Mouse (Mus musculus) embryonic facial prominence, embryonic 13.5 days (tissue): Measurements from ENCODE around the gene Olfr30. TPM values are rescaled to one million over a fixed set of nuclear protein-coding genes. Genes with fewer than 3 reads are reported as not detected.

Experiments
- ATAC-seq: fragments of 200-750 bp; cut with Nextera tagmentation; 2 replicates; pipeline ENCODE4 v1.8.0; 2017; ENCODE audit warnings: low read depth; ENCODE audit not compliant: insufficient number of reproducible peaks, insufficient read depth, low FRiP score, low TSS enrichment
- H3K27ac ChIP-seq: fragments of 300-500 bp; sonication (generic); 2 replicates; pipeline ENCODE4 v1.5.1; 2015; ENCODE audit warnings: moderate library complexity, mild to moderate bottlenecking, inconsistent platforms
- H3K27me3 ChIP-seq: fragments of 300-500 bp; sonication (generic); 2 replicates; pipeline ENCODE4 v1.6.1; 2015; ENCODE audit warnings: mild to moderate bottlenecking, inconsistent platforms
- H3K36me3 ChIP-seq: fragments of 300-500 bp; sonication (generic); 2 replicates; pipeline ENCODE4 v1.6.1; 2015; ENCODE audit warnings: mild to moderate bottlenecking, inconsistent platforms
- H3K4me1 ChIP-seq: fragments of 300-500 bp; sonication (generic); 2 replicates; pipeline ENCODE4 v1.6.1; 2015; ENCODE audit warnings: inconsistent platforms
- H3K4me2 ChIP-seq: fragments of 300-500 bp; sonication (generic); 2 replicates; pipeline ENCODE4 v1.6.1; 2015; ENCODE audit warnings: moderate library complexity, mild to moderate bottlenecking, inconsistent platforms
- H3K4me3 ChIP-seq: fragments of 300-500 bp; sonication (generic); 2 replicates; pipeline ENCODE4 v1.5.1; 2015; ENCODE audit warnings: mild to moderate bottlenecking, inconsistent platforms
- H3K9ac ChIP-seq: fragments of 300-500 bp; sonication (generic); 2 replicates; pipeline ENCODE4 v1.6.1; 2015; ENCODE audit warnings: mild to moderate bottlenecking, inconsistent platforms
- H3K9me3 ChIP-seq: fragments of 300-500 bp; sonication (generic); 2 replicates; pipeline ENCODE4 v1.6.1; 2016; ENCODE audit warnings: inconsistent platforms
- WGBS: fragments of 180-500 bp; shearing (Covaris S2); methylation state at CpG from one replicate; pipeline ENCODE4 v1.1.7; 2015; ENCODE audit warnings: mixed read lengths; 5-methylcytosine and 5-hydroxymethylcytosine counted together
- polyA plus RNA-seq: library from polyadenylated mRNA; unstranded; fragments of >200 nt; fragmentation: Nextera tagmentation; extraction: Ambion mirVana; gene quantifications from 2 replicates; pipeline ENCODE4 v1.2.1, GENCODE M21; 2015

Gene Olfr30
- polyA plus RNA-seq, 1 experiment from 2014 or later, result not detected

GRCm38 (mm10) chr11:58408066-58408465 is 54.0 kb downstream of the Olfr30 start:
- Histone ChIP-seq H3K27me3 (no peaks in the 10 kb centered on the region), H3K9ac (no peak overlapping the region), H3K36me3 (no peaks in the 10 kb centered on the region), H3K9me3 (no peaks in the 10 kb centered on the region), H3K4me2 (no peak overlapping the region), H3K4me1 (no peaks in the 10 kb centered on the region), H3K4me3 (no peak overlapping the region), H3K27ac (no peak overlapping the region)
- no peak for ATAC-seq
- 74% methylated on average over 3 of the region's 3 CpGs for WGBS

Other genes with a start within 250 kb of the Olfr30 start
- not detected in 2 replicates for gene 4930438A08Rik, start 187.5 kb downstream of the Olfr30 start, polyA plus RNA-seq
- gene Zfp692, start 155.2 kb downstream of the Olfr30 start, polyA plus RNA-seq, result 30.6 and 31.4 TPM in 2 replicates
- 41.2 and 41.9 TPM in 2 replicates for gene Zfp672, start 131.9 kb downstream of the Olfr30 start, polyA plus RNA-seq
- 33.4 and 34.6 TPM in 2 replicates for gene Sh3bp5l, start 131.5 kb downstream of the Olfr30 start, polyA plus RNA-seq
- gene Lypd8, start 83.2 kb downstream of the Olfr30 start, polyA plus RNA-seq, result 1.3 TPM in 1 of 2 replicates, not detected in the other
- gene 1810065E05Rik, start 41.2 kb downstream of the Olfr30 start, polyA plus RNA-seq, result not detected in 2 replicates
- gene Gm12253, start 29.7 kb downstream of the Olfr30 start, polyA plus RNA-seq, result not detected in 2 replicates
- gene Lypd9, start 9.3 kb downstream of the Olfr30 start, polyA plus RNA-seq, result not detected in 2 replicates
- gene Olfr332, start 30.3 kb upstream of the Olfr30 start, polyA plus RNA-seq, result not detected in 2 replicates
- not detected in 2 replicates for gene Olfr331, start 40.3 kb upstream of the Olfr30 start, polyA plus RNA-seq
- 0.54 TPM in 1 of 2 replicates, not detected in the other for gene Olfr330, start 72.6 kb upstream of the Olfr30 start, polyA plus RNA-seq
- gene Olfr329-ps, start 84.2 kb upstream of the Olfr30 start, polyA plus RNA-seq, result not detected in 2 replicates
- gene Olfr328, start 93.4 kb upstream of the Olfr30 start, polyA plus RNA-seq, result 0.10 TPM in 1 of 2 replicates, not detected in the other
- not detected in 2 replicates for gene Olfr224, start 108.3 kb upstream of the Olfr30 start, polyA plus RNA-seq
- not detected in 2 replicates for gene Olfr325, start 115.5 kb upstream of the Olfr30 start, polyA plus RNA-seq
- gene Olfr324, start 132.8 kb upstream of the Olfr30 start, polyA plus RNA-seq, result not detected in 2 replicates
- gene 2210407C18Rik, start 153.8 kb upstream of the Olfr30 start, polyA plus RNA-seq, result not detected in 2 replicates
- not detected in 2 replicates for gene Olfr323, start 168.2 kb upstream of the Olfr30 start, polyA plus RNA-seq
- 0.13 and 0.23 TPM in 2 replicates for gene Trim58, start 178.2 kb upstream of the Olfr30 start, polyA plus RNA-seq
- gene Olfr322, start 196.5 kb upstream of the Olfr30 start, polyA plus RNA-seq, result not detected in 2 replicates
- gene Olfr320, start 218.8 kb upstream of the Olfr30 start, polyA plus RNA-seq, result not detected in 2 replicates
- gene Olfr319, start 236.9 kb upstream of the Olfr30 start, polyA plus RNA-seq, result not detected in 2 replicates